Mouse (Mus musculus): ENCODE measurements around the gene Ip6k1.

DNA sequence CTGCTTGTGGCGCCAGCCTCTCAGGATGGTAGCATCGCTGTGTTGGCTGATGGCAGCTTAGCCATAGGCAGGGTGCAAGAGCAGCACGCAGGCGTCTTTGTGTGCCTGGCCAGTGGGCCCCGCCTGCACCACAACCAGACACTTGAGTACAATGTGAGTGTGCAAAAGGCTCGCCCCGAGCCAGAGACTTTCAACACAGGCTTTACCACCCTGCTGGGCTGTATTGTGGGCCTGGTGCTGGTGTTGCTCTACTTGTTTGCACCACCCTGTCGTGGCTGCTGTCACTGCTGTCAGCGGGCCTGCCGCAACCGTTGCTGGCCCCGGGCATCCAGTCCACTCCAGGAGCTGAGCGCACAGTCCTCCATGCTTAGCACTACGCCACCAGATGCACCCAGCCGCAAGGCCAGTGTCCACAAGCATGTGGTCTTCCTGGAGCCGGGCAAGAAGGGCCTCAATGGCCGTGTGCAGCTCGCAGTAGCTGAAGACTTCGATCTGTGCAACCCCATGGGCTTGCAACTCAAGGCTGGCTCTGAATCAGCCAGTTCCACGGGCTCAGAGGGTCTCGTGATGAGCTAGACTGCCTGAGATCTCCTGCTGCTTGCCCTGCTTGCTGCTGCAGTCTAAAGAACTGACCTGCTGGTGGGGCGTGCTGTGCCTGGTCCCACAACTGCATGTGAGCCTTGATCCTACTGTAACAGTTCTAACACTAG, 52.2 kb downstream of the Ip6k1 start:
- TF ChIP-seq POLR2A (IDR thresholded peaks at IDR 0.05; ENCODE audit: insufficient read length, low read depth) (peak; percentile 26), SRF (IDR thresholded peaks at IDR 0.05; ENCODE audit: control insufficient read depth, insufficient read length, low read depth) (no peak), MAX (IDR thresholded peaks at IDR 0.05; ENCODE audit: low read depth) (no peak), POLR2AphosphoS2 (IDR thresholded peaks at IDR 0.05; ENCODE audit: insufficient read length, low read depth) (no peak), USF1 (IDR thresholded peaks at IDR 0.05; ENCODE audit: low read depth) (no peak), TCF12 (IDR thresholded peaks at IDR 0.05; ENCODE audit: insufficient read depth, poor library complexity, severe bottlenecking) (no peak), MYOD1 (IDR thresholded peaks at IDR 0.05; ENCODE audit: control insufficient read depth in 1 of 3, insufficient read length in 2 of 3, low read depth in 2 of 3) (no peak), E2F4 (IDR thresholded peaks at IDR 0.05; ENCODE audit: insufficient read depth) (no peak)

Measured in myocyte (in vitro differentiated cells).